Mouse (Mus musculus) forebrain, postnatal 0 days (tissue): ENCODE measurements at regions not wholly inside any gene's neighbourhood (a gene's known extent, or its start where the extent isn't known, plus 50 kb on each side); places are given as distances from the start of the nearest gene placed in this dataset.

Experiments used
- ATAC-seq: fragments of 200-750 bp; cut with Nextera tagmentation; 2 replicates; pipeline ENCODE4 v1.8.0; 2017; ENCODE audit warnings: mild to moderate bottlenecking, moderate library complexity
- DNase-seq: peaks from one replicate; pipeline ENCODE4 v3.0.0-alpha.2; 2015
- H3K27ac ChIP-seq: fragments of 300-500 bp; sonication (generic); 2 replicates; pipeline ENCODE4 v1.5.1; 2014; ENCODE audit warnings: low read depth, mild to moderate bottlenecking, antibody characterized with exemption, low read length, moderate library complexity, mixed read lengths
- H3K27me3 ChIP-seq: fragments of 300-500 bp; sonication (generic); 2 replicates; pipeline ENCODE4 v1.6.1; 2014; ENCODE audit warnings: mild to moderate bottlenecking, low read length, mixed read lengths; ENCODE audit not compliant: insufficient read depth
- H3K36me3 ChIP-seq: fragments of 300-500 bp; sonication (generic); 2 replicates; pipeline ENCODE4 v1.6.1; 2014; ENCODE audit warnings: mild to moderate bottlenecking, moderate library complexity; ENCODE audit not compliant: insufficient read depth
- H3K4me1 ChIP-seq: fragments of 300-500 bp; sonication (generic); 2 replicates; pipeline ENCODE4 v1.6.1; 2014; ENCODE audit warnings: antibody characterized with exemption; ENCODE audit not compliant: insufficient read depth
- H3K4me2 ChIP-seq: fragments of 300-500 bp; sonication (generic); 2 replicates; pipeline ENCODE4 v1.6.1; 2014; ENCODE audit warnings: low read depth, mild to moderate bottlenecking, moderate library complexity
- H3K4me3 ChIP-seq: fragments of 300-500 bp; sonication (generic); 2 replicates; pipeline ENCODE4 v1.5.1; 2014; ENCODE audit warnings: low read depth, low read length, mixed read lengths
- H3K9ac ChIP-seq: fragments of 300-500 bp; sonication (generic); 2 replicates; pipeline ENCODE4 v1.6.1; 2014; ENCODE audit warnings: mild to moderate bottlenecking
- H3K9me3 ChIP-seq: fragments of 300-500 bp; sonication (generic); 2 replicates; pipeline ENCODE4 v1.6.1; 2016; ENCODE audit warnings: low read length
- CTCF ChIP-seq: sonication (generic); IDR thresholded peaks from 2 replicates; pipeline ENCODE4 v1.5.1; 2016; ENCODE audit warnings: antibody characterized with exemption, control low read depth, low read depth
- WGBS: fragments of 180-500 bp; shearing (Covaris S2); extraction: QIAGEN DNeasy Blood & Tissue Kit; methylation state at CpG from one replicate; pipeline ENCODE4 v1.1.7; 2014; 5-methylcytosine and 5-hydroxymethylcytosine counted together

DNA sequence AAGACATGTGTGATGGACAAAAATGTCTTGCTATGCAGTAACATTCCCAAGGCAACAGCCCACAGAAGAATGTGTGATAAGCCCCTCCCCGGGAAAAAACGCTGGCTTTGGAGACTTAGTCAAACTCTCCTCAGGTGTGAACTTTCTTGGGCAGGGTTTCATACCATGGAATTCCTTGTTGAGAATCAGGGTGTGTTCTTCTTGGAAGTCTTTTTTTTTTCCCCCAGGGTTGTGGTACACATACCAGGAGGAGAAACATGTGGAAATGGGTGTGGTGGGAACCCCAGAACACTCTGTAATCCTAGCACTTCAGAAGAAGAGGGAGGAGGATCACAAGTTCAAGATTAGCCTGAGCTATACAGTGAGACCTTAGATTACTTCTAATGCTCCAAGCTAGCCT lies 228.3 kb downstream of the Cd83 start:
- TF ChIP-seq CTCF = no peak
- H3K27me3 ChIP-seq = no peaks in the 10 kb centered on the region
- WGBS = 87% methylated on average over 2 of the region's 2 CpGs
- no peak overlapping the region for H3K4me2 ChIP-seq
- no peaks in the 10 kb centered on the region for H3K9me3 ChIP-seq
- no peaks in the 10 kb centered on the region for H3K4me1 ChIP-seq
- H3K27ac ChIP-seq = no peak overlapping the region
- DNase-seq (no peak), ATAC-seq (no peak)
- H3K4me3 ChIP-seq = no peak overlapping the region
- H3K36me3 ChIP-seq = no peaks in the 10 kb centered on the region
- H3K9ac ChIP-seq = no peak overlapping the region

DNA sequence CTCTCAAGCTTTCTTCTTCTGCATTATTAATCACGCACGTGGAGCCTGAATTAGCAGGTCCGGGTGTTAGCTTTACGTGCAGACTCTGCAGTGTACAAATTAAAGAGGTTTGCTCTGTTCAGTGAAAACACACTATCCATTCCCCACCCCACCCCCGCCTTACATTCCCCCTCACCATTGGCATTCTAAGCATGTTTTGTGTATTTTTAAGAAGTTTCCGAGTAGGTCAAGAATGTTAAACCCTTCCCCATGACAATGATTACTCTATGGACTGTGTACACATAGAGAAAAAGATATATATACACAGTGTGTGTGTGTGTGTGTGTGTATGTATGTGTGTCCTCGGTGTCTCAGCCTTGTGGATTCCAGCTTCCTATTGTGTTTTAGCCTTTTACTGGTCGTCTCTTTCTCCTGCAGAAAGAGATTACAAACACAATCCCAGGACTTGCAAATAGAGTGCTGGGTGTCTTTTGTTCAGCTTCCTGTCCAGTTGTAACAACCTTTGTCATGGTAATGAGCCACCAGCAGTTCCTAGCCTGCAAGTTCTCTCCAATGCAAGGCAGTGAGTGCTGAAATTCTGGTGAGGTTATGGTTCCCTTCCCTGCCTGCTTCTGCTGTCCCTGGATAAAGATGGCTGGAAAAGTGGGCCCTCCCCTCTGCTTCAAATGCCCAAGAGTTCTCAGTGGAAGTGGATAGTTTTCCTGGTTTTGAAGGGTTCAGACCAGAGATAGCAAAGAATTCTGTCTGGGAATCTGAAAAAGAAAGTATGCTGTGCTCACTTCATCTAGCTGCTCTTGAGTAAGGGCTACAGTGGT lies 234.1 kb downstream of the Cd83 start:
- TF ChIP-seq CTCF = no peak
- no peaks in the 10 kb centered on the region for H3K36me3 ChIP-seq
- H3K4me2 ChIP-seq = peak overlapping the region; percentile 6; the same call in 1 of the 2 replicates
- peak; percentile 40; the same call in 1 of the 2 replicates for ATAC-seq
- H3K9ac ChIP-seq = no peak overlapping the region
- H3K4me1 ChIP-seq = no peaks in the 10 kb centered on the region
- DNase-seq = no peak
- peaks cover 3% of the 10 kb centered on the region; the same call in 1 of the 2 replicates for H3K27me3 ChIP-seq
- H3K9me3 ChIP-seq = no peaks in the 10 kb centered on the region
- WGBS = 5% methylated on average over 8 of the region's 8 CpGs
- H3K27ac ChIP-seq = no peak overlapping the region
- H3K4me3 ChIP-seq = no peak overlapping the region

DNA sequence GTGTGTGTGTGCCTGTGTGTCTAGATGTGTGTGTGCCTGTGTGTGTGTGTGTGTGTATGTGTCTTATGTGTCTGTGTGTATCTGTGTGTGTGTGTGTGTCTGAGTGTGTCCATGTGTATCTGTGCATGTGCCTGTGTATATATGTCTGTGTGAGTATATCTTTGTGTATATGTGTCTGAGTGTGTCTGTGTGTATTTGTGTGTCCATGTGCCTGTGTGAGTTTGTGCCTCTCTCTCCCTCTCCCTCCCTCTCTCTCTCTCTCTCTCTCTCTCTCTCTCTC lies 234.7 kb downstream of the Cd83 start:
- no peaks in the 10 kb centered on the region for H3K36me3 ChIP-seq
- no peak overlapping the region for H3K27ac ChIP-seq
- H3K9ac ChIP-seq = no peak overlapping the region
- H3K27me3 ChIP-seq = peaks cover 3% of the 10 kb centered on the region; the same call in 1 of the 2 replicates
- no peaks in the 10 kb centered on the region for H3K9me3 ChIP-seq
- no peak for ATAC-seq
- no peak for TF ChIP-seq CTCF
- no peaks in the 10 kb centered on the region for H3K4me1 ChIP-seq
- no peak for DNase-seq
- H3K4me2 ChIP-seq = no peak overlapping the region
- no peak overlapping the region for H3K4me3 ChIP-seq

DNA sequence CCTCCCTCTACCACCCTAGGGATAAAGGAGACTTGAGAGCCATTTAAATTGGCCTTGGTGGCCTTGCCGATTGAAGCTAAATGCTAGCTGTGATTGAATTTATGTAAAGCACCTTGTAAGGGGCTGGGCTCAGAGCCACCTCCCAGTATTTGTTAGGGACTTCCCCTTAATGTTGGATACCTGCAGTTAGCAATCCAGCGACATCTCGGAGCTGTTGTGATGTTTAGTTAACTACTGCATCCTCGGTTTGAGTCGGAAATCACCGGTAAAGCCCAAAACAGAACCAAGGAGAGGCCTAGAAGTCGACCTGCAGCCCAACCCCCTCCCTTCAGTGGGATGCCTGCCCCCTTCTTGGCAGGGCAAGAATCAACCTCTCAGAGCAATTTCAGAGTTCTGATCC lies 236.3 kb downstream of the Cd83 start:
- Histone ChIP-seq H3K9me3 (no peaks in the 10 kb centered on the region), H3K27me3 (peaks cover 3% of the 10 kb centered on the region; the same call in 1 of the 2 replicates), H3K4me1 (no peaks in the 10 kb centered on the region), H3K9ac (no peak overlapping the region), H3K4me2 (no peak overlapping the region), H3K4me3 (no peak overlapping the region), H3K27ac (no peak overlapping the region), H3K36me3 (no peaks in the 10 kb centered on the region)
- TF ChIP-seq CTCF = no peak
- DNase-seq (no peak), ATAC-seq (no peak)
- WGBS = 31% methylated on average over 7 of the region's 7 CpGs

DNA sequence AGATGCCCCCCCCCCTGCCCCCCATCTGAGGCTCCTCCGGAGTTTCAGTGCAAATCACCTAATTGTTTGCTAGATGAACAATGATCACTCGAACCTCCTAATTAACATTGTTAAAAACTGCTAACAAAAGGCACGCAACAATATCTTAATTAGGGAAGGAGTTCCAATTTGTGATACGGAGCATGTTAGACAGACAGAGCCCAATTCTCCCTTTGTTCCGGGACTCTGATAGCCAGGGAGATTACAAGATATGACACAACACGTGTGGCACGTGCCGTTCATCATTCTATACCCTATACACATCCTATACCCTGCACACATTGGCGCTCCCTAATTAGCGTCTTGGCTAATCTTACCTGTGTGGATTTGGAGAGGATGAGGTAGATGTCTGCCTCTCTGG lies 237.5 kb downstream of the Cd83 start:
- no peak for DNase-seq
- Histone ChIP-seq H3K27me3 (peaks cover 3% of the 10 kb centered on the region; the same call in 1 of the 2 replicates), H3K4me2 (no peak overlapping the region), H3K9me3 (no peaks in the 10 kb centered on the region), H3K4me3 (no peak overlapping the region), H3K27ac (no peak overlapping the region), H3K4me1 (peaks cover 8% of the 10 kb centered on the region; the same call in 1 of the 2 replicates), H3K9ac (no peak overlapping the region), H3K36me3 (no peaks in the 10 kb centered on the region)
- TF ChIP-seq CTCF = no peak
- 19% methylated on average over 10 of the region's 10 CpGs for WGBS
- ATAC-seq = no peak

DNA sequence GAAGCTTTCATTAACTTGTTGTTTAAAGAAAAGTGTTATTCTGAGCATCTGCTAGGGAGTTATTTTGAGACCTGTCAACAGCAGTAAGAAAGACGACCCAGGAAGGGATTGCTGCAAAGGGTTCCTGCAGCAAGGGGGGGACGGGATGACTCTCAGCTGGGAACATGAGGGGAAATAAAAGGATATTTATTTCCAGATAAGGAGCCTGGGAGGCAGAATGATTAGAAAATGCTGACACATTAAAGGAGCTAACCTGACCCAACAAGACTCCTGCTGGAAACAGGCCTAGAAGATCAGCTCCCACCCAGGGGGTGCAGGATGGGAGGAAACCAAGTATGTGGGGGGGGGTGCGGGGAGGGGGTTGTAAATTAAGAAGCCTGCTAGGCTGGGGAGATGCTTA lies 240.0 kb downstream of the Cd83 start:
- TF ChIP-seq CTCF = no peak
- DNase-seq (peak; percentile 10), ATAC-seq (no peak)
- Histone ChIP-seq H3K4me2 (no peak overlapping the region), H3K4me3 (no peak overlapping the region), H3K9me3 (no peaks in the 10 kb centered on the region), H3K9ac (no peak overlapping the region), H3K36me3 (no peaks in the 10 kb centered on the region), H3K27ac (no peak overlapping the region), H3K27me3 (peaks cover 3% of the 10 kb centered on the region; the same call in 1 of the 2 replicates), H3K4me1 (peaks cover 8% of the 10 kb centered on the region; the same call in 1 of the 2 replicates)
- WGBS = 56% methylated on average over 3 of the region's 3 CpGs

DNA sequence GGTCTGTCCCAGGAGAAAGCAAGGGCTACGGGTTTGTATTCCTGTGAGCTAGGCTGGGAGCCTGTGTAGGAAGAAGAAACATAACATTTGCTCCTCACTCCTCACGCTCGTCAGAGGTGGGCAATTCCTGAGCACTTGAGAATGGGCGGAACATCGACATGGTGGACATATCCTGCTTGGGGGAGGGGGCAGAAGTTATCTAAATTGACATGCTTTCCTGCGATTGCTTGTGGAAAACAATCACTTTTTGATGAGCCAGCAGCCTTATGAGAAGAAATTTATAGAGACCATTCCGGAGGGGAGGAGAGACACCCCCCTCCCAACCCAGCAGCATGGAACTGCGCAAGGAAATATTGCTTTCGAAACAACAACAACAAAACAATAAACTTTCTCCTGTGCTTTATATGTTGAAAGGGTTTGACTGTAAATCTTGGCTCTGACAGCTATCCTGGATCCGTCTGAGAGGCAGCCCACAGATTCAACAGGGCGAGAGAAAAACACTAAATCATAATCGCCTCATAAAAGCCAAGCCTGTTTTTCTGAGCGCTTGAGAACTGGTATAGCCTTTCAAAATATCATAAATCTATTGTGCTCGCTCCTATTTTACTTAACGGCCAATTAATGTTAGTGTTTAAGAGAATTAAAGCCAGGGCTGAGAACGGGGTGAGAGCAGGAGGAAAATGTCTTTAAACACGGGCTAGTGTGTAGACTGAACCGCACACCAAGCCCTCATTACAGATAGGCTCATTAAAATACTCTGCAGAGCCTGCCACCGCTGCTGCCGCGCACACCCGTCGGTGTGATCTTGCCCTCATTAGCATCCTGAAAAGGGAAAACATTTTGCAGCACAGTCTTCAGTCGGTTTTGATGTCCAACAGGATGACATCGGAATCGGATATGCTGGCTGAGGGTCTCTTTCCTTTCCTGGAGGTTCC lies 242.0 kb downstream of the Cd83 start:
- Histone ChIP-seq H3K36me3 (no peaks in the 10 kb centered on the region), H3K4me1 (peaks cover 8% of the 10 kb centered on the region; the same call in 1 of the 2 replicates), H3K4me3 (peak overlapping the region; percentile 11; the same call in 1 of the 2 replicates), H3K4me2 (peak overlapping the region; percentile 37), H3K9me3 (no peaks in the 10 kb centered on the region), H3K27me3 (no peaks in the 10 kb centered on the region), H3K9ac (peak overlapping the region; percentile 31; the same call in 1 of the 2 replicates), H3K27ac (no peak overlapping the region)
- TF ChIP-seq CTCF = no peak
- DNase-seq (peak; percentile 48), ATAC-seq (peak; percentile 79)
- 25% methylated on average over 26 of the region's 26 CpGs for WGBS
